Mouse (Mus musculus): ENCODE measurements around the gene Cdkal1.

DNA sequence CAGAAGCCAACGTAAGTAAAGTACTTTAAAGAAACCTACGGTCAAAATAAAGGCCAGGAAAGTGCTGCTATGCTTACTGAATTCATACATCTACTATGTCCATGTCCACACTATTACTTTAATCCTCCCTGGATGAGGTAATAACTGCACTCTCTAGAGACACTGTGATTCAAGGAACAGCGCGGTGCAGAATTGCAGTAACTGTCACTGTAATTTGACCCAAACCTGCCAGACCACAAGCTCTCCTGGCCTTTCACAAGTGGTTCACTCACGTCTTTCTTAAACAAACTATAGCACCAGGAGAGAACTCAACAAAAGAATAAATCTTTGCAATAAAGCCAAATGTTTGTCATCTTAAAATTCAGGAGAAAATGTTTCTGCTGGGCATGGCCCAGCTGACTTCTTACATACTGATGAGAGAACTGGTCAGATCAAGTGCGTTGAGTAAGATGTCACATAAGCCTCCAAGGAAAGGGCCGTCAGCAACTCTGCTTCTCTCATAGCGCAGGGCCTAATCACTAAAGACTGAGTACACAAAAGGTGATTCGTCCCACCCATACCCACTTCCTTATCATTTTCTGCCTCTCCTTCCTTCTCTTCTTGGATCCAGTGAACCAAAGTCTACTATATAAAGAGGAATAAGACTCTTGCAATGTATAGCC lies 504.3 kb downstream of the Cdkal1 start:
- TF ChIP-seq POLR2A (IDR thresholded peaks at IDR 0.05; ENCODE audit: low read depth, low read length) (no peak), CTCF (IDR thresholded peaks at IDR 0.05; ENCODE audit: extremely low read depth, insufficient read depth, insufficient read length, insufficient replicate concordance) (no peak)
